Mouse (Mus musculus) liver, postnatal 0 days (tissue): Measurements from ENCODE around the gene Hoxd1. TPM values are rescaled to one million over a fixed set of nuclear protein-coding genes. Genes with fewer than 3 reads are reported as not detected.

ENCODE experiments used
- ATAC-seq: fragments of 200-750 bp; cut with Nextera tagmentation; 2 replicates; pipeline ENCODE4 v1.8.0; 2017; ENCODE audit warnings: mild to moderate bottlenecking, moderate library complexity
- DNase-seq: peaks from one replicate; pipeline ENCODE4 v3.0.0-alpha.2; 2016
- H3K27ac ChIP-seq: fragments of 300-500 bp; sonication (generic); 2 replicates; pipeline ENCODE4 v1.5.1; 2014; ENCODE audit warnings: antibody characterized with exemption, moderate library complexity, mild to moderate bottlenecking, low read depth
- H3K27me3 ChIP-seq: fragments of 300-500 bp; sonication (generic); 2 replicates; pipeline ENCODE4 v1.6.1; 2014; ENCODE audit warnings: low read length, control low read depth, mixed read lengths; ENCODE audit not compliant: insufficient read depth
- H3K36me3 ChIP-seq: fragments of 300-500 bp; sonication (generic); replicated peaks from 2 replicates; pipeline ENCODE4 v1.6.1; 2014; ENCODE audit warnings: mild to moderate bottlenecking, control low read depth, low read length, moderate library complexity, mixed read lengths; ENCODE audit not compliant: insufficient read depth
- H3K4me1 ChIP-seq: fragments of 300-500 bp; sonication (generic); 2 replicates; pipeline ENCODE4 v1.6.1; 2014; ENCODE audit warnings: antibody characterized with exemption, mild to moderate bottlenecking, control low read depth; ENCODE audit not compliant: insufficient read depth
- H3K4me2 ChIP-seq: fragments of 300-500 bp; sonication (generic); 2 replicates; pipeline ENCODE4 v1.6.1; 2014; ENCODE audit warnings: low read depth, mild to moderate bottlenecking, low read length, moderate library complexity, mixed read lengths
- H3K4me3 ChIP-seq: fragments of 300-500 bp; sonication (generic); 2 replicates; pipeline ENCODE4 v1.5.1; 2014; ENCODE audit warnings: low read depth, low read length
- H3K9ac ChIP-seq: fragments of 300-500 bp; sonication (generic); replicated peaks from 2 replicates; pipeline ENCODE4 v1.6.1; 2014; ENCODE audit warnings: mild to moderate bottlenecking, moderate library complexity
- H3K9me3 ChIP-seq: fragments of 300-500 bp; sonication (generic); 2 replicates; pipeline ENCODE4 v1.6.1; 2016; ENCODE audit warnings: mild to moderate bottlenecking, control low read depth, low read length, mixed read lengths
- CTCF ChIP-seq: sonication (generic); IDR thresholded peaks from 2 replicates; pipeline ENCODE4 v1.5.1; 2016; ENCODE audit warnings: antibody characterized with exemption, low read depth
- EP300 ChIP-seq: IDR thresholded peaks from 2 replicates; pipeline ENCODE4 v1.6.1; 2016; ENCODE audit warnings: antibody characterized with exemption, low read depth, mild to moderate bottlenecking
- WGBS: fragments of 180-500 bp; shearing (Covaris S2); extraction: QIAGEN DNeasy Blood & Tissue Kit; methylation state at CpG from one replicate; pipeline ENCODE4 v1.1.7; 2014; ENCODE audit not compliant: insufficient replicate concordance; 5-methylcytosine and 5-hydroxymethylcytosine counted together
- polyA plus RNA-seq: library from polyadenylated mRNA; unstranded; fragments of >200 nt; fragmentation: Nextera tagmentation; extraction: Ambion mirVana; gene quantifications from 2 replicates; pipeline ENCODE4 v1.2.1, GENCODE M21; 2015

Gene Hoxd1
- polyA plus RNA-seq, 1 experiment from 2014 or later = not detected

DNA sequence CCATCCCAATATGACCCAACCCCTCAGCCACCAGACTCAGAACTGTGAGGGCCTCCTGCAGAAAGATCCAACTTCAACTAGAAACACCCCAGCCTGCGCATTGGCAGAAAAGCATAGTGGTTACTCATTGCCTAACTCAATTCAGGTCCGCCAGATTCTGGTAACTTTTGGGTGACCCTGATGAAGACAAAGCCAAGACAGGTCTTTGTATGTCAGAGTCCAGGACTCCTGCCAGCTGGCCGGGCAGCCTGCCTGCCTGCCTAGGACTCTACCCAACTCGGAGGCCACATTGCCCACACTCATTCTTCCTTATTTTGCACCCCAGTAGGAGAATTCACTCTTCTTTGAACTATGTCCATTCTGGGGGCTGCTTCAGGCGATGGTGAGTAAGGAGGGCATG lies 36.2 kb upstream of the Hoxd1 start, which contains the start of gene Gm28230:
TSS of gene Gm28230 (plus strand) at position 178 of the 400 bp plus-strand sequence.
- H3K4me2 ChIP-seq = 0 out of 2 replicates have a peak within 1 kb of the TSS, but pooled peaks have one; percentile 2
- H3K4me3 ChIP-seq = 0 out of 2 replicates have a peak within 1 kb of the TSS, but pooled peaks have one; percentile 10
- H3K9ac ChIP-seq = no peak within 1 kb of the TSS
- no peaks in the 10 kb centered on the region for H3K9me3 ChIP-seq
- no peaks in the 10 kb centered on the region for H3K4me1 ChIP-seq
- H3K36me3 ChIP-seq = no peaks in the 10 kb centered on the region
- ATAC-seq (no peak), DNase-seq (no peak)
- 45% methylated on average over 5 of the region's 5 CpGs for WGBS
- H3K27me3 ChIP-seq = peaks cover 94% of the 10 kb centered on the region
- no peak within 1 kb of the TSS for H3K27ac ChIP-seq
- TF ChIP-seq CTCF (no peak), EP300 (no peak)

GRCm38 (mm10) chr2:74726973-74727639 lies 35.7 kb upstream of the Hoxd1 start:
- Histone ChIP-seq H3K27me3 (peaks cover 95% of the 10 kb centered on the region), H3K4me2 (0 out of 2 replicates have a peak overlapping the region, but pooled peaks have one; percentile 2), H3K4me1 (no peaks in the 10 kb centered on the region), H3K9ac (no peak overlapping the region), H3K36me3 (no peaks in the 10 kb centered on the region), H3K9me3 (no peaks in the 10 kb centered on the region), H3K27ac (no peak overlapping the region), H3K4me3 (0 out of 2 replicates have a peak overlapping the region, but pooled peaks have one; percentile 10)
- TF ChIP-seq CTCF (no peak), EP300 (no peak)
- ATAC-seq (no peak), DNase-seq (no peak)
- 6% methylated on average over 35 of the region's 43 CpGs for WGBS

- TF ChIP-seq CTCF = no peak
- TF ChIP-seq EP300 = no peak
- Histone ChIP-seq H3K27ac (no peak overlapping the region), H3K36me3 (no peaks in the 10 kb centered on the region), H3K4me3 (no peak overlapping the region), H3K4me2 (no peak overlapping the region), H3K27me3 (peaks cover 95% of the 10 kb centered on the region), H3K9me3 (no peaks in the 10 kb centered on the region), H3K9ac (no peak overlapping the region), H3K4me1 (no peaks in the 10 kb centered on the region; the same call in 1 of the 2 replicates)
- WGBS = 7% methylated on average over 25 of the region's 25 CpGs
- DNase-seq (no peak), ATAC-seq (no peak)
Observed at GRCm38 (mm10) chr2:74727640-74728302, 35.0 kb upstream of the Hoxd1 start.

- Histone ChIP-seq H3K9me3 (no peaks in the 10 kb centered on the region), H3K4me1 (no peaks in the 10 kb centered on the region; the same call in 1 of the 2 replicates), H3K27ac (no peak overlapping the region), H3K27me3 (peaks cover 95% of the 10 kb centered on the region), H3K9ac (no peak overlapping the region), H3K4me3 (no peak overlapping the region), H3K4me2 (no peak overlapping the region), H3K36me3 (no peaks in the 10 kb centered on the region)
- ATAC-seq (no peak), DNase-seq (no peak)
- TF ChIP-seq EP300 = no peak
- no peak for TF ChIP-seq CTCF
- 30% methylated on average over 13 of the region's 13 CpGs for WGBS
Observed at GRCm38 (mm10) chr2:74728303-74728680, 34.5 kb upstream of the Hoxd1 start.

GRCm38 (mm10) chr2:74730331-74730730 lies 32.4 kb upstream of the Hoxd1 start:
- ATAC-seq = no peak
- DNase-seq = no peak
- TF ChIP-seq CTCF = no peak
- no peak for TF ChIP-seq EP300
- Histone ChIP-seq H3K4me3 (no peak overlapping the region), H3K27ac (no peak overlapping the region), H3K9ac (no peak overlapping the region), H3K9me3 (no peaks in the 10 kb centered on the region), H3K4me2 (no peak overlapping the region), H3K4me1 (no peaks in the 10 kb centered on the region; the same call in 1 of the 2 replicates), H3K36me3 (no peaks in the 10 kb centered on the region), H3K27me3 (peaks cover 95% of the 10 kb centered on the region)
- 34% methylated on average over 8 of the region's 8 CpGs for WGBS

- Histone ChIP-seq H3K27ac (no peak overlapping the region), H3K9ac (no peak overlapping the region), H3K27me3 (peaks cover 96% of the 10 kb centered on the region), H3K36me3 (no peaks in the 10 kb centered on the region), H3K4me2 (no peak overlapping the region), H3K4me1 (no peaks in the 10 kb centered on the region; the same call in 1 of the 2 replicates), H3K9me3 (no peaks in the 10 kb centered on the region), H3K4me3 (no peak overlapping the region)
- ATAC-seq (no peak), DNase-seq (no peak)
- TF ChIP-seq CTCF (no peak), EP300 (no peak)
Observed at GRCm38 (mm10) chr2:74731055-74731454, 31.7 kb upstream of the Hoxd1 start.
